Mouse (Mus musculus) hindbrain, embryonic 10.5 days (tissue): ENCODE measurements around the gene Slc15a4. TPM values are rescaled to one million over a fixed set of nuclear protein-coding genes. Genes with fewer than 3 reads are reported as not detected.

Experiments
- DNase-seq: peaks from one replicate; pipeline ENCODE4 v3.0.0-alpha.2; 2017; ENCODE audit warnings: low spot score
- H3K27ac ChIP-seq: fragments of 300-500 bp; sonication (generic); 2 replicates; pipeline ENCODE4 v1.5.1; 2016; ENCODE audit warnings: mild to moderate bottlenecking, moderate library complexity
- H3K27me3 ChIP-seq: fragments of 300-500 bp; sonication (generic); 2 replicates; pipeline ENCODE4 v1.6.1; 2016; ENCODE audit warnings: mild to moderate bottlenecking; ENCODE audit not compliant: poor library complexity, insufficient read depth, severe bottlenecking
- H3K36me3 ChIP-seq: fragments of 300-500 bp; sonication (generic); 2 replicates; pipeline ENCODE4 v1.6.1; 2016; ENCODE audit warnings: mild to moderate bottlenecking, moderate library complexity
- H3K4me1 ChIP-seq: fragments of 300-500 bp; sonication (generic); replicated peaks from 2 replicates; pipeline ENCODE4 v1.6.1; 2016; ENCODE audit warnings: mild to moderate bottlenecking
- H3K4me3 ChIP-seq: fragments of 300-500 bp; sonication (generic); 2 replicates; pipeline ENCODE4 v1.5.1; 2016; ENCODE audit warnings: mild to moderate bottlenecking, moderate library complexity
- H3K9me3 ChIP-seq: fragments of 300-500 bp; sonication (generic); 2 replicates; pipeline ENCODE4 v1.6.1; 2016; ENCODE audit warnings: mild to moderate bottlenecking, moderate library complexity
- WGBS: fragments of 180-500 bp; shearing (Covaris S2); methylation state at CpG from one replicate; pipeline ENCODE4 v1.1.7; 2016; 5-methylcytosine and 5-hydroxymethylcytosine counted together
- polyA plus RNA-seq: library from polyadenylated mRNA; unstranded; fragments of >200 nt; fragmentation: Nextera tagmentation; extraction: Ambion mirVana; gene quantifications from 2 replicates; pipeline ENCODE4 v1.2.1, GENCODE M21; 2016

The Slc15a4 gene
- polyA plus RNA-seq: 24.6 and 27.0 TPM in 2 replicates

GRCm38 (mm10) chr5:127632167-127633145, at the start of gene Slc15a4, which contains the start of gene Glt1d1:
Gene Slc15a4 (minus strand): TSS chr5:127632897.
Gene Glt1d1 (plus strand): TSS chr5:127632262.
- H3K27me3 ChIP-seq: peaks cover 29% of the 10 kb centered on the region
- peaks cover 21% of the 10 kb centered on the region for H3K4me1 ChIP-seq
- no peaks in the 10 kb centered on the region for H3K36me3 ChIP-seq
- peak; percentile 63 for DNase-seq
- WGBS: under 1% methylated on average over 62 of the region's 62 CpGs
- peak within 1 kb of the TSS; percentile 73 for H3K4me3 ChIP-seq
- H3K9me3 ChIP-seq: no peaks in the 10 kb centered on the region
- H3K27ac ChIP-seq: peak within 1 kb of the TSS; percentile 90

- H3K27ac ChIP-seq: no peak overlapping the region
- no peaks in the 10 kb centered on the region for H3K27me3 ChIP-seq
- 0 out of 2 replicates have a peak, but pooled peaks cover 6% of the 10 kb centered on the region for H3K36me3 ChIP-seq
- no peak overlapping the region for H3K4me3 ChIP-seq
- DNase-seq: no peak
- H3K4me1 ChIP-seq: no peaks in the 10 kb centered on the region
- WGBS: 97% methylated on average over 5 of the region's 5 CpGs
- H3K9me3 ChIP-seq: peaks cover 10% of the 10 kb centered on the region; the same call in 1 of the 2 replicates
Observed at GRCm38 (mm10) chr5:127678501-127678900, 45.8 kb upstream of the Slc15a4 start.

GRCm38 (mm10) chr5:127677561-127677960, 44.9 kb upstream of the Slc15a4 start:
- 91% methylated on average over 2 of the region's 2 CpGs for WGBS
- DNase-seq: no peak
- no peak overlapping the region for H3K27ac ChIP-seq
- H3K4me1 ChIP-seq: no peaks in the 10 kb centered on the region
- 0 out of 2 replicates have a peak, but pooled peaks cover 6% of the 10 kb centered on the region for H3K36me3 ChIP-seq
- peaks cover 10% of the 10 kb centered on the region; the same call in 1 of the 2 replicates for H3K9me3 ChIP-seq
- no peaks in the 10 kb centered on the region for H3K27me3 ChIP-seq
- no peak overlapping the region for H3K4me3 ChIP-seq

GRCm38 (mm10) chr5:127673913-127674312, 41.2 kb upstream of the Slc15a4 start:
- Histone ChIP-seq H3K9me3 (peaks cover 10% of the 10 kb centered on the region; the same call in 1 of the 2 replicates), H3K4me3 (no peak overlapping the region), H3K27ac (no peak overlapping the region), H3K4me1 (no peaks in the 10 kb centered on the region), H3K36me3 (0 out of 2 replicates have a peak, but pooled peaks cover 6% of the 10 kb centered on the region), H3K27me3 (no peaks in the 10 kb centered on the region)
- 92% methylated on average over 8 of the region's 8 CpGs for WGBS
- no peak for DNase-seq

GRCm38 (mm10) chr5:127660979-127661378, 28.3 kb upstream of the Slc15a4 start:
- no peaks in the 10 kb centered on the region for H3K27me3 ChIP-seq
- 96% methylated on average over 5 of the region's 5 CpGs for WGBS
- DNase-seq: no peak
- H3K36me3 ChIP-seq: peaks cover 11% of the 10 kb centered on the region; the same call in 1 of the 2 replicates
- no peaks in the 10 kb centered on the region for H3K4me1 ChIP-seq
- H3K27ac ChIP-seq: no peak overlapping the region
- H3K9me3 ChIP-seq: peaks cover 7% of the 10 kb centered on the region; the same call in 1 of the 2 replicates
- H3K4me3 ChIP-seq: no peak overlapping the region

- H3K9me3 ChIP-seq: peaks cover 7% of the 10 kb centered on the region; the same call in 1 of the 2 replicates
- H3K36me3 ChIP-seq: peaks cover 11% of the 10 kb centered on the region; the same call in 1 of the 2 replicates
Observed at GRCm38 (mm10) chr5:127660267-127660666, 27.6 kb upstream of the Slc15a4 start.

GRCm38 (mm10) chr5:127659312-127659711, 26.6 kb upstream of the Slc15a4 start:
- Histone ChIP-seq H3K9me3 (peaks cover 7% of the 10 kb centered on the region; the same call in 1 of the 2 replicates), H3K27me3 (no peaks in the 10 kb centered on the region), H3K36me3 (peaks cover 11% of the 10 kb centered on the region; the same call in 1 of the 2 replicates), H3K4me1 (no peaks in the 10 kb centered on the region), H3K4me3 (no peak overlapping the region), H3K27ac (no peak overlapping the region)
- 89% methylated on average over 3 of the region's 3 CpGs for WGBS
- DNase-seq: no peak

More at GRCm38 (mm10) chr5:127660267-127660666, 27.6 kb upstream of the Slc15a4 start:
- H3K4me1 ChIP-seq: no peaks in the 10 kb centered on the region
- H3K27me3 ChIP-seq: no peaks in the 10 kb centered on the region
- DNase-seq: no peak
- no peak overlapping the region for H3K27ac ChIP-seq
- no peak overlapping the region for H3K4me3 ChIP-seq
- WGBS: 88% methylated on average over 5 of the region's 5 CpGs

GRCm38 (mm10) chr5:127658257-127658656, 25.6 kb upstream of the Slc15a4 start:
- no peak for DNase-seq

GRCm38 (mm10) chr5:127649077-127649476, 16.4 kb upstream of the Slc15a4 start:
- no peak overlapping the region for H3K4me3 ChIP-seq
- H3K36me3 ChIP-seq: peaks cover 15% of the 10 kb centered on the region
- no peaks in the 10 kb centered on the region for H3K27me3 ChIP-seq
- H3K27ac ChIP-seq: no peak overlapping the region
- H3K4me1 ChIP-seq: no peaks in the 10 kb centered on the region
- peaks cover 5% of the 10 kb centered on the region; the same call in 1 of the 2 replicates for H3K9me3 ChIP-seq
- peak; percentile 13 for DNase-seq

More at GRCm38 (mm10) chr5:127658257-127658656, 25.6 kb upstream of the Slc15a4 start:
- H3K4me1 ChIP-seq: no peaks in the 10 kb centered on the region
- peaks cover 11% of the 10 kb centered on the region; the same call in 1 of the 2 replicates for H3K36me3 ChIP-seq
- H3K27me3 ChIP-seq: no peaks in the 10 kb centered on the region
- WGBS: 91% methylated on average over 2 of the region's 2 CpGs
- H3K27ac ChIP-seq: no peak overlapping the region
- peaks cover 7% of the 10 kb centered on the region; the same call in 1 of the 2 replicates for H3K9me3 ChIP-seq
- H3K4me3 ChIP-seq: no peak overlapping the region

GRCm38 (mm10) chr5:127648046-127648445, 15.3 kb upstream of the Slc15a4 start:
- WGBS: 80% methylated on average over 6 of the region's 6 CpGs
- H3K4me1 ChIP-seq: no peaks in the 10 kb centered on the region
- H3K36me3 ChIP-seq: peaks cover 15% of the 10 kb centered on the region
- no peak overlapping the region for H3K4me3 ChIP-seq
- peak; percentile 4 for DNase-seq
- no peak overlapping the region for H3K27ac ChIP-seq
- no peaks in the 10 kb centered on the region for H3K27me3 ChIP-seq
- peaks cover 5% of the 10 kb centered on the region; the same call in 1 of the 2 replicates for H3K9me3 ChIP-seq

GRCm38 (mm10) chr5:127641185-127641958, 8.7 kb upstream of the Slc15a4 start:
- H3K36me3 ChIP-seq: peaks cover 7% of the 10 kb centered on the region; the same call in 1 of the 2 replicates
- 92% methylated on average over 15 of the region's 15 CpGs for WGBS
- H3K9me3 ChIP-seq: peaks cover 19% of the 10 kb centered on the region
- H3K4me1 ChIP-seq: no peaks in the 10 kb centered on the region
- no peak overlapping the region for H3K4me3 ChIP-seq
- DNase-seq: no peak
- no peaks in the 10 kb centered on the region for H3K27me3 ChIP-seq
- no peak overlapping the region for H3K27ac ChIP-seq

- Histone ChIP-seq H3K36me3 (peaks cover 7% of the 10 kb centered on the region; the same call in 1 of the 2 replicates), H3K4me1 (no peaks in the 10 kb centered on the region), H3K4me3 (no peak overlapping the region), H3K9me3 (peaks cover 19% of the 10 kb centered on the region), H3K27ac (no peak overlapping the region), H3K27me3 (no peaks in the 10 kb centered on the region)
- DNase-seq: no peak
- WGBS: 88% methylated on average over 3 of the region's 3 CpGs
Observed at GRCm38 (mm10) chr5:127640359-127640758, 7.7 kb upstream of the Slc15a4 start.
